Mouse (Mus musculus) adrenal gland, postnatal 10 days (tissue): ENCODE results near the gene Taar1. TPM values are rescaled to one million over a fixed set of nuclear protein-coding genes. Genes with fewer than 3 reads are reported as not detected.

ENCODE experiments used
- DNase-seq: peaks from one replicate; pipeline ENCODE4 v3.0.0; 2021; ENCODE audit warnings: mixed read lengths
- long read RNA-seq, 2 experiments: library from polyadenylated mRNA; stranded (forward); transcript quantifications; one replicate each; pipeline ENCODE4 v2.0.0; 2021
- total RNA-seq, 2 experiments: library from RNA; stranded (reverse); gene quantifications; 2 replicates each; pipeline ENCODE4 v1.2.3; 2021

The Taar1 gene
- not detected for total RNA-seq
- long read RNA-seq, experiment 1, result 0 reads
- long read RNA-seq, experiment 2, result 0 reads

GRCm38 (mm10) chr10:23920056-23920455 is at the start of gene Taar1:
Gene Taar1, plus strand, starts transcription at chr10:23920356.
- no peak for DNase-seq

DNA sequence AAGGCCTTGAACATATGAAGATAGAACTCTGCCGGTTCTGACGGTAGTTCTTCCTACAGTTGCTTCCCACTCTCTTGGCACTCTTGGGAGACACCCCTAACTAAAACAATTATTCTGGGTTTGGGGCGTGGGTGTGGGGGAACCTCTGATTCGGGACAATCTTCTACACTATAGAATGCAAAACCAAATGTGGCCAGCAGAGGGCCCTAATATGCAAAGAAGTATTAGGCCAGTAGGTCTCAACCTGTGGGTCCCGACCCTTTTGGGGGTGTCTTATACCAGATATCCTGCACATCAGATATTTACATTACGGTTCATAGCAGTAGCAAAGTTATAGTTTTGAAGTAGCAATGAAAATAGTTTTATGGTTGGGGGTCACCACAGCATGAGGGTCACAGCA is 39.5 kb upstream of the Taar1 start:
- peak; percentile 53 for DNase-seq

DNA sequence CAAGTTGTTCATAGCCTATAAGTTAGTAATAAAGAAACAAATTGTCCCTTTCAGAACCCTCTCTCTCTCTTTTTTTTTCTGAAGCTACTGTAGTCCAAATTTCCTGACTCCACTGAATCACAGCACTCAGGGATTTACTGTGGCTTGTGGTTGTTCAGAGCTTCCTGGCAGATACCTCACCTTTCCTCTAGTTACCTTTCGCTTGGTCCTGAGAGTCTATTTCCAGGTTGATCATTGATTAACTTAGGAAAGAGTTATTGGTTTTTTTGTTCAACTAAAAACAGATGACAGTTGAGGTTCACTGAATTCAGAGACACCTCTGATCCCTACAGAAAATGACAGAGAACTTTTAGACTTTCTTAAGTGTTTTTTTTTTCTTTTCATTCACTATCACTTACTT is 35.2 kb upstream of the Taar1 start:
- no peak for DNase-seq

GRCm38 (mm10) chr10:23886060-23886459 is 34.1 kb upstream of the Taar1 start:
- no peak for DNase-seq

DNA sequence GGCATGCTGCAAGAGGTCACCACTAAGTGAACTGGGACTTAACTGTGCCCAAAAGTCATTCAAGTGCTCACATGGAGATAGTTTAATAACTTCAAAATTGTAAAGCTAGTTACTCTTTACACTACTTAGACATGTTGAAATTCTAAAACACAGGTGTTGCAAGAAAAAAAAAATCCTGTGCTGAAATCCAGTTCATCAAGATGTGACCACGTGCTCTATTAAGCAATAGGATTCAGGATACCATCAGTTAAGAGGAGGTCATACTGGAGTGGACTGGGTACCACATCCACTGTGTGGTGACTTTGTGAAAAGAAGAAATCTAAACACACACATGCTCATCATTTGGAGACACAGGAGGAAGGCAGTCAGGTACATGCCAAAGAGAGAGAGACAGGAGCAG is 27.2 kb upstream of the Taar1 start:
- DNase-seq, result no peak

DNA sequence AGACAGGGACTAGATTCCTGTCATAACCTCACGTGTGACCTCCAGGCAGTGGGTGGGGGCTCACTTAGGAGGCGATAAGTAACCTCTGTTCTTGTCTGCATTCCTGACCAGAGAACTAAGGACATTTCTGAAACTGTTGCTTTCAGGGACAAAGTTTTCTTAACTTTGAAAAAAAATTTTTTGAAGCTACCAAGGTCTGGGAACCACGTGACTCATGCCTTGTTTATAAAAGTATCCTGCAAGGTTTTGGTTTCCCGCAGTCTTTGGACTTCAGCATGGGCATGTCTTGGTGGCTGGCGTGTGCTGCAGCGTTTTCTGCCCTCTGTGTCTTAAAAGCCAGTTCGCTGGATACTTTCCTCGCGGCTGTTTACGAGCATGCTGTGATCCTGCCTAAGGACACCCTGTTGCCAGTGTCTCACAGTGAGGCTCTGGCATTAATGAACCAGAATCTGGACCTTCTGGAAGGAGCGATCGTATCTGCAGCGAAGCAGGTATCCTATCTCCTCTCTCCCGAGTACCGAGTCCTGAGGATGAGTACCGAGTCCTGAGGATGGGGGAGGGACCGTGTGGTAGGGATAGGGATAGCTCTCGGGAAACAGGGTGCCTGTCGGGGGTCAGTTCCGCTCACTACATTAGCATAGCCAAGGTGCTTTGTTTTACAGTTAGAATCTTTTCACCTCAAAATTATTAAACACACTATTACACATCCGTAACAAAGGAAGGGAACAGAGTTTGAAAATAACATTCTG is 25.4 kb upstream of the Taar1 start, which contains the start of gene Vnn1:
Gene Vnn1 (plus strand): TSS at position 88 of the 749 bp plus-strand sequence.
- DNase-seq, result peak; percentile 46

DNA sequence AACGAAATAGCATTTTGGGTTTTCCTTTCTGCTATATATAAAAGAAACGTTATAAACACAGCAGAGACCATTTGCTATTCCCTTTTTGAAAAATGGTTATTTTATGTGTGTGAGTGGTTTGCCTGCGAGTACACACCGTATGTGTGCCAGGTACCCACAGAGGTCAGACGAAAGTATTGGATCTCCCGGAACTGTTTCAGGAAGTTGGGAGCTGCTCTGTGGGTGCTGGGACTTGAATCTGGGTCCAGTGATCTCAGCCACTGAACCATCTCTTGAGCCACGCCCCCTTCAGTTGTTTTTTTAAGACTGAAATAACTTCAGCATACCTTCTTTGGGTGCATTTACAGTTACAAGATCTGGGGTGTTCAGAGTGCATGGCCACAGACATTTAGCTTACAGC is 24.8 kb upstream of the Taar1 start:
- DNase-seq, result peak; percentile 32

DNA sequence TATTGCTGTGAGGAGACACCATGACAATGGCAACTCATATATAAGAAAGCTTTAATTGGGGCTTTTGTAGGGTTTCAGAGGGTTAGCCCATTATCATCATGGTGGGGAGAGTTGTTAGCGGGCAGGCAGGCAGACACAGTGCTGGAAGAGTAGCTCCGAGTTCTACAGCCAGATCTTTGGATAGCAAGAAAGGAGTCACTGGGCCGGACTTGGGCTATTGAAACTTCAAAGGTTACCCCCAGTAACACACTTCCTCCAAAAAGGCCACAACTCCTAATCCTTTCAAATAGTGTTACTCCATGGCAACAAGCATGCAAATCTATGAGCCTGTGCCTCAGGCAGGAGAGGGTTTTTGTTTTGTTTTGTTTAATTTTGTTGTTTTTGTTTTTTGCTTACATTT is 19.0 kb upstream of the Taar1 start:
- no peak for DNase-seq

DNA sequence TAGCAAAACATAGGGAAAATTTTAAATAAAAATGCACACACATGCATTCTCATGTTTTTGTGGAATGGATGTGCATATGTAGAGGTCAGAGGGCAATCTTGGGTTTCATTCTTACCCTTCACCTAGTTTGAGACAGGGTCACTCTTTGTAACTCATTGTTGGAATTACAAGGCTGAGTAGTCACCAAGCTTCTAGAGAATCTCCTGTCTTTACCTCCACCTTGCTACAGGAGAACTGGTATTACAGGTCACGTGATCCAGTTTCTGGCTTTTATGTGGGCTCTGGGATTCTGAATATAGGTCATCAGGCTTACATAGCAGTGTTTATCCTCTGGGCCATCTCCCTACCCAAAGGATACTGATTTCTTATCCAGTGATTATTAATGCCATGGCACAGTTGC is 14.5 kb upstream of the Taar1 start:
- no peak for DNase-seq

- no peak for DNase-seq
Measured at GRCm38 (mm10) chr10:23922468-23922867, 2.3 kb downstream of the Taar1 start.

GRCm38 (mm10) chr10:23923941-23924340 is 3.8 kb downstream of the Taar1 start:
- DNase-seq, result no peak

DNA sequence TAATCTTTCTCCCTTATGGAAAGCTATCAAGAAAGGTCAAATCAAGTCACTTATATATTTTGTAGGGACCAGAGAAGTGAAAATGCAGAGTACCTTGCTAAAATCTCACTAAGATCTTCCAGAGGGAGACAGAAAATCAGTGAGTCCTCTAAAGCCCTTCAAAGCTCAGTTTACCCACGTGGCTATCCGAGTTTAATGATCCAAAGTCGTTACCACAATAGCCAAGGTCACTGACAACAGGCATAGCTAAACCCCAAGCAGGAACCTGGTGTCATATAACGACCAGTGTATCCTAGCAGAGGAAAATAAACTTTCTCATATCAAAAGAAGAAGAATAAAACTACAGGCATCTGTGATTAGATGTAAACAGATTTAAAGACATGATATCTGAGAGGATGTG is 17.5 kb downstream of the Taar1 start:
- no peak for DNase-seq

DNA sequence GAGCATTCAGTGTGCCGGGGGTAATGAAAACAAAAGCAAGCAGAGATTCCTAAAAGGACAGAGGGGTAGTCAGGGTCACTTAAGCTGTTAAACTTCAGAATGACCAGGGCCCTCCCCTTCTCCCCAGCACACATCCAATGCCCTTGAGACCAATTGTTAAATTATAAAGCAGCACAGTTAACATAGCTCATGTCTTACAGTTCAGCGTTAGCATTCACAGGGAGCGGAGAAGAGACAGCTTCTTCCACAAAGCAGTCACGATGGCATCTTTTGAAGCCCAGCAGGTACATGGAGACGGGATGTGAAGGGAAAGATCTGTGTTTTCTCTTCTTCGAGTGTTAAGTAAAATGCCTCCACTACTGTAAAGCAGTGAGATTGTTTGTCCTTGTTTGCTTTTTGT is 18.2 kb downstream of the Taar1 start, which contains the start of gene Taar2:
Gene Taar2 (plus strand): TSS at position 261 of the 400 bp plus-strand sequence.
- no peak for DNase-seq

GRCm38 (mm10) chr10:23942465-23942864 is 22.3 kb downstream of the Taar1 start:
- peak; percentile 8 for DNase-seq

DNA sequence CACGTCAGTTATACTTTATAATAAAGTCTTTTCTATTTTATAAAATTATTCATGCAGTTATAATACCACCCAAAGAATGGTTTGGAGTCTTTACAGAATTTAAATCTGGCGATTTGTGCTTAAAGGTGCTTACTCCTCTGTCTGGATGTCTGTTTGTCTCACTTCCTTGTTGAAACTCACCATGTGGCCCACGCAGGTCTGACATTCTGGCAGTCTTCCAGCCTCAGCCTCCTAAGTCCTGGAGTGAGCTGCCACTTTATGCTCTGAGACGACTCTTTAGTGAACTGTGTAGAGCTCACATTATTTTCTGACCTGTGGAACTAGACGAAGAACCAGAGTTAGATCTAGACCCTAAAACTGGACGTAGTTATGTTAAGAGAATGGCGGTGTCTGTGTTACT is 27.9 kb downstream of the Taar1 start:
- DNase-seq, result no peak

GRCm38 (mm10) chr10:23949508-23950005 is 29.4 kb downstream of the Taar1 start, which contains the start of gene Taar3:
Gene Taar3, plus strand, starts transcription at chr10:23949558.
- DNase-seq, result no peak

GRCm38 (mm10) chr10:23951714-23952113 is 31.6 kb downstream of the Taar1 start:
- no peak for DNase-seq

DNA sequence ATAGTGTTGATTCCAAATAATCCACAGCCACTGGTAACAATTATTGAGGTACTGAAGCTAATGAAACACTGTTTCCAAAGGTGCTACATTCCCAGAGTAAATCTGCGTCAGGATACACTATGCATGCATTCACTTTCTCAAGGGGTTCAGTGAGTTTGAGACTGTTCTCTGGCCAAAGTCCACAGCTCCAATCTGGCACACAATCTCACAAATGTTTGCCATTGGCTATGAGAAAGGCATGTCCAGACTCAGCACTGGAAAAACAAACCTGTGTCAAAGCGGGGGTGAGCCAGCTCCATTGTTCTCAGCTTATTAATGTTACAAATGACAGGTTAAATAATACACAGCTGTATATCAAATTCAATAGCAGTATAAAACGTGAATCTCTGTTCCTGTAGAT is 38.9 kb downstream of the Taar1 start:
- no peak for DNase-seq

DNA sequence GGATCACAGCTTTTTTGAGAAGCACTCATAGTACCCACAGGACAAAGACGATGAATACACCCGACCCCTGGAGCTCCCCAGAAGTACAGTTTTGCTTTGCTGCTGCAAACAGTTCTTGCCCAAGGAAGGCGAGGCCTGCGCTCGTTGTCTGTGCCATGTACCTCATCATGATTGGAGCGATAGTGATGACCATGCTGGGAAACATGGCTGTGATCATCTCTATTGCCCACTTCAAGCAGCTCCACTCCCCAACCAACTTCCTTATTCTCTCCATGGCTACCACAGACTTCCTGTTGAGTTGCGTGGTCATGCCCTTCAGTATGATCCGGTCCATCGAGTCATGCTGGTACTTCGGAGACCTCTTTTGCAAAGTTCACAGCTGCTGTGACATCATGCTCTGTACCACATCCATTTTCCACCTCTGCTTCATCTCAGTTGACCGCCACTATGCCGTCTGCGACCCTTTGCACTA is 40.3 kb downstream of the Taar1 start, which contains the start of gene Taar4:
Gene Taar4 (plus strand): TSS at position 51 of the 472 bp plus-strand sequence.
- DNase-seq, result no peak

DNA sequence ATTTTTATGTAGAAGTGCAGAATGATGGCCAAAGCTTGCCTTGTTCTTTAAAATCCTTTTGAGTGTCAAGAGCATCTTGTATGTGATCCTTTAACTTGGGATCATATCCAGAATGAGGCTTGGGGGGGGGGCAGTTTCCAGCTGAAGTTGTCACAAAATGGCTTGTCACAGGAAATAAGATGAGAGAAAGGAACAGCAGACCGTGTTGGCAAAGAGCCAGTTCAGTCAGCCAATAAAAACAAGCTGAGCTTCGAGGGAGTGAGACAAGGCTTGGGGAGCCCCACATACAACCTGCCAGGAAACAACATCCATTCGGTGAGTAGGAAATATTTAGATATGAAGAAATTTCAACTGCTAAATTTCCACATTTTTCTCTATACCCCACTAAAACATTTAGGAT is 43.3 kb downstream of the Taar1 start:
- DNase-seq, result no peak

DNA sequence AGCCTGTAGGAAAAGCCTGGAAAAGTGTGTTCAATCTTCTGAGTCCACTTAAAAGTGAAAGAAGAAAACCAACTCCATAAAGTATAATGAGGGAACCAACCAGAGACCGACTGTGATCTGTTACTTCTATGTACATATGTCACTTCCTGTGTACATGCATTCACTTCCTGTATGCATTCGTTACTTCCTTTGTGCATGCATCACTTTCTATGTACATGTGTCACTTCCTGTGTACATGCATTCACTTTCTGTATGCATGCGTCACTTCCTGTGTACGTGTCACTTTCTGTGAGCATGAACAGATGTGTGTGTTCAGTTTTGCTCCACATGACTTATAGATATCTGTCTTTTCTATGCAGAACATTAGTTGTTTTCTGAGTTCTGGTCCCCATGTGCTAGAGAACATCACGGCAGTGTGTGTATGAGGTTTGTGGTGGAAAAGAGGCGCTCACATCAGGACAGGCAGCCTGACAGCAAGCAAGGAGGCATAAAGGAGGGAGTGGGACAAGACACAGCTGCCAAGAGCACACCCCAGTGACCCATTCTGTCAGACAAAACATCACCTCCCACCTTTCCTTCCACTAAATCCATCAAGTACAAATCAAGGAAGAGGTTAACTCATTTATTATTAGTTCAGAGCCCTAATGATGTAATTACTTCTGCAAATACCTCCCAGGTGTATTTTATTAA is 44.9 kb downstream of the Taar1 start:
- no peak for DNase-seq

DNA sequence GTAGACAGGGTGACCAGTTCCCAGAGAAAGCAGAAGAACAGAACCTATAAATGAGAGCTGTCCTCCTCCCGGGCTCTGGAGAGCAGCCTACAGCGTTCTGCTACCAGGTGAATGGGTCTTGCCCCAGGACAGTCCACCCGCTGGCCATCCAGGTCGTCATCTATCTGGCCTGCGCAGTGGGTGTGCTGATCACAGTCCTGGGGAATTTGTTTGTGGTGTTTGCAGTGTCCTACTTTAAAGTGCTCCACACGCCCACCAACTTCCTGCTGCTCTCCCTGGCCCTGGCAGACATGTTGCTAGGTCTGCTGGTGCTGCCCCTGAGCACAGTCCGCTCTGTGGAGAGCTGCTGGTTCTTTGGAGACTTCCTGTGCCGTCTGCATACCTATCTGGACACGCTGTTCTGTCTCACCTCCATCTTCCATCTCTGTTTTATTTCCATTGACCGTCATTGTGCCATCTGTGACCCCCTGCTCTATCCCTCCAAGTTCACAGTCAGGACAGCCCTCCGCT is 50.6 kb downstream of the Taar1 start, which contains the start of gene Taar5:
Gene Taar5 (plus strand): TSS at position 51 of the 510 bp plus-strand sequence.
- DNase-seq, result no peak
